Mouse (Mus musculus) embryonic facial prominence, embryonic 10.5 days (tissue): ENCODE data around the gene Tmsb15a. TPM values are rescaled to one million over a fixed set of nuclear protein-coding genes. Genes with fewer than 3 reads are reported as not detected.
"Not testable (repeated sequence)": the region's sequence is repeated elsewhere in the genome, so short reads cannot be mapped to it uniquely, and the experiment has no call there.

Experiments used
- DNase-seq: peaks from one replicate; pipeline ENCODE4 v3.0.0-alpha.2; 2017; ENCODE audit warnings: low spot score
- H3K27ac ChIP-seq: fragments of 300-500 bp; sonication (generic); replicated peaks from 2 replicates; pipeline ENCODE4 v1.5.1; 2016; ENCODE audit warnings: mild to moderate bottlenecking
- H3K27me3 ChIP-seq: fragments of 300-500 bp; sonication (generic); replicated peaks from 2 replicates; pipeline ENCODE4 v1.6.1; 2016; ENCODE audit warnings: low read depth, mild to moderate bottlenecking; ENCODE audit not compliant: poor library complexity, severe bottlenecking
- H3K36me3 ChIP-seq: fragments of 300-500 bp; sonication (generic); replicated peaks from 2 replicates; pipeline ENCODE4 v1.6.1; 2016; ENCODE audit warnings: mild to moderate bottlenecking, moderate library complexity
- H3K4me1 ChIP-seq: fragments of 300-500 bp; sonication (generic); 2 replicates; pipeline ENCODE4 v1.6.1; 2016
- H3K4me3 ChIP-seq: fragments of 300-500 bp; sonication (generic); 2 replicates; pipeline ENCODE4 v1.5.1; 2016; ENCODE audit warnings: mild to moderate bottlenecking, moderate library complexity
- H3K9me3 ChIP-seq: fragments of 300-500 bp; sonication (generic); 2 replicates; pipeline ENCODE4 v1.6.1; 2016; ENCODE audit warnings: mild to moderate bottlenecking
- WGBS: fragments of 180-500 bp; shearing (Covaris S2); methylation state at CpG from one replicate; pipeline ENCODE4 v1.1.7; 2016; 5-methylcytosine and 5-hydroxymethylcytosine counted together
- polyA plus RNA-seq: library from polyadenylated mRNA; unstranded; fragments of >200 nt; fragmentation: Nextera tagmentation; extraction: Ambion mirVana; gene quantifications from 2 replicates; pipeline ENCODE4 v1.2.1, GENCODE M21; 2016

Gene Tmsb15a
- polyA plus RNA-seq, result not detected in 2 replicates

DNA sequence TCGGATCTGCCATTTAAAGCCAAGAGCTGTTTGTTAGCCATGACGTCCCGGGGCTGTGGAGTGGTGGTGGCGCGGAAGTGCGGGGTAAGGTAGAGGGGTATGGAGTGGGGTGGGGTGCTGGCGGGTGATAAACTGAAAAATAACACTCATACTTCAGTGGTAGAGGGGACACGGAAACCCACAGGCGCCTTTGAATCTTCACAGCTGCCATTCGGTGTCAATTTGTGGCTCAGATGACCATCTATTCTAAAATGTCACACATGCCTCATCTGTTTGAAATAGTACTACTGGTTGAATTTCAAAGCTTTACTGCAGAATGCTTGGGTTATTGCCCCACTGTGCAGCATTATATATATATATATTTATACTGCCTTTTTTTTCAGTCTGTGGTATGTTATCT lies at the start of gene Tmsb15a:
TSS of gene Tmsb15a (minus strand) at position 101 of the 400 bp plus-strand sequence.
- no peak for DNase-seq

DNA sequence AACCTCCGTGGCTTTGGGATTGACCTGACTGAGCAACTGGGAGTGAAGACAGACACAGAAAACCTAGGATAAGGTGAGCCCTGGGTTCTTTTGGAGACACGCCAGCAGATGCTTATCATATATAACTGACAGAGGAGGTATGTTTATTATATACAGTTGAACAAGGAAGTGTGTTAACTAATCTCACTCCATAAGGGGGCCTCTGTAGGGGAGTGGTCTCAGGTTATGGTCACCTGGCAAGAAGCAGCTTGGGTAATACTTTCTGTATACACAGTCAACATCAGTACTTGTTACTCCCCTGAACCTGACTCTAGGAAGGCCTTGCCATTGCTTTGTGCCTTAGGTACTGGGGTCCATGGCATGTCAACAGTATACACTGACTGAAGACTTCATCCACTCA lies 43.5 kb upstream of the Tmsb15a start:
- no peak overlapping the region for H3K27ac ChIP-seq
- peaks cover 7% of the 10 kb centered on the region; the same call in 1 of the 2 replicates for H3K27me3 ChIP-seq
- H3K4me3 ChIP-seq, result no peak overlapping the region
- H3K4me1 ChIP-seq, result no peaks in the 10 kb centered on the region
- WGBS, result 84% methylated on average over 2 of the region's 2 CpGs
- H3K36me3 ChIP-seq, result peaks cover 4% of the 10 kb centered on the region; the same call in 1 of the 2 replicates
- H3K9me3 ChIP-seq, result no peaks in the 10 kb centered on the region
- no peak for DNase-seq

More for the DNA sequence above, at the start of gene Tmsb15a:
- 81% methylated on average over 10 of the region's 10 CpGs for WGBS
- H3K9me3 ChIP-seq, result no peaks in the 10 kb centered on the region
- H3K27me3 ChIP-seq, result peaks cover 69% of the 10 kb centered on the region
- no peaks in the 10 kb centered on the region for H3K36me3 ChIP-seq
- H3K27ac ChIP-seq, result no peak within 1 kb of the TSS
- H3K4me1 ChIP-seq, result no peaks in the 10 kb centered on the region
- H3K4me3 ChIP-seq, result no peak within 1 kb of the TSS

DNA sequence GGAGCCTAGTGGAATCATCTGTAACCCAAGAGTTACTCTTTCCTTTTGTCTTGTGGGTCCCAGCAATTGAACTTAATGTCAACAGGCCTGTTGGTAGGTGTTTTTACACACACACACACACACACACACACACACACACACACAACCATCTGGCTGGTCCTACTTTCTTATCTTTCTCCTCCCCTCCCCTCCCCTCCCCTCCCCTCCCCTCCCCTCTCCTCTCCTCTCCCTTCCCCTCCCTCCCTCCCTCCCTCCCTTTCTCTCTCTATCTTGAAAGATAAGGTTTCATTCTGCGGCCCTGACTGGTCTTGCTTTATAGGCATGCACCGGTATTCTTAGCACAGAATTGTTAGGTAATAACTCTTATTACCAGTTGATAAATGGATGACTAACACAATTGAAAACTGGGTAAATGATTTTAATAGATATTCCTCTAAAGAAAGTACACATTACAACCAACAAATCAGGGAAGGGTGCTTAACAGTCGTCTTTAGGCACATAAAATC lies 43.0 kb upstream of the Tmsb15a start:
- Histone ChIP-seq H3K9me3 (no peaks in the 10 kb centered on the region), H3K27ac (no peak overlapping the region), H3K4me3 (no peak overlapping the region), H3K36me3 (peaks cover 9% of the 10 kb centered on the region; the same call in 1 of the 2 replicates), H3K4me1 (no peaks in the 10 kb centered on the region), H3K27me3 (peaks cover 7% of the 10 kb centered on the region; the same call in 1 of the 2 replicates)
- no peak for DNase-seq
- 74% methylated on average over 3 of the region's 3 CpGs for WGBS

DNA sequence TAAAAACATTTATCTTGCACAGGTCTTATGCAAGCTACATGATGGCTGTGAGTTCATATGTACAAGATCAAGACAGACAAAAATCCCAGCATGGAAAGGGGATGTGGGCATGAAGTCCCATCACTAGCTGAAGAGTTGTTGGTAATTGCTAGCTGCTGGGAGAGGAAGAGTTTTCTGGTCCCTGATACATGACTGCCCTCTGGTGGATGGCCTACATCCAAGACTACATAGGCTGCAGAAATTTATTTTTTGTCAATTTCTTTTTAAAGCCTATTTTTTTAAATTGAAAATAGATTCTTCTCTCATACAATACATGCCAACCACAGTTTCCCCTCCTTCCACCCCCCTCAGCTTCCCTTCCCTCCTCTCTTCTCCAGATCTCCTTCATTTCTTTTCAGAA lies 36.6 kb upstream of the Tmsb15a start:
- Histone ChIP-seq H3K27me3 (peaks cover 15% of the 10 kb centered on the region; the same call in 1 of the 2 replicates), H3K36me3 (peaks cover 26% of the 10 kb centered on the region), H3K9me3 (no peaks in the 10 kb centered on the region), H3K4me1 (no peaks in the 10 kb centered on the region), H3K27ac (no peak overlapping the region), H3K4me3 (no peak overlapping the region)
- DNase-seq, result no peak

DNA sequence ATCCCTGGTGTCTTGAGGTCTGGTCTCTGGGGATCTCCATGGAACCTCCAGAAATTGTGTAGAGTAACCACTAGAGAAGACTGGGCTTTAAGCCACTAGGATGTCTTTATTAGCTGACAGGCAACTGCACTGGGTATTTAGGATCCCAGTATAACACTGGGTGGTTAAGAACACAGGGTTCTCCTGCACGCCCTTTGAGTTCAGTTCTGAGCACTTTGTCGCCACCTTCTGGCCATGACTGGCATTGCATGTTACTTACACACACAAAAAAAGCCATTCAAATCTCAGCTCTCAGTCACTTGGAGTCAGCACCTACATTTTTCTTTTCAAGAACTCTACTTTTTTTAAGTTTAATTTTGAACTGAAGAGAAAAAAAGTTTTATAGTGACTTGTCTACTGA lies 27.8 kb upstream of the Tmsb15a start:
- H3K36me3 ChIP-seq, result peaks cover 15% of the 10 kb centered on the region
- no peaks in the 10 kb centered on the region for H3K4me1 ChIP-seq
- no peaks in the 10 kb centered on the region for H3K27me3 ChIP-seq
- H3K9me3 ChIP-seq, result no peaks in the 10 kb centered on the region
- no peak overlapping the region for H3K4me3 ChIP-seq
- WGBS, result 5% methylated on average over 2 of the region's 2 CpGs
- H3K27ac ChIP-seq, result no peak overlapping the region
- peak; percentile 68 for DNase-seq

DNA sequence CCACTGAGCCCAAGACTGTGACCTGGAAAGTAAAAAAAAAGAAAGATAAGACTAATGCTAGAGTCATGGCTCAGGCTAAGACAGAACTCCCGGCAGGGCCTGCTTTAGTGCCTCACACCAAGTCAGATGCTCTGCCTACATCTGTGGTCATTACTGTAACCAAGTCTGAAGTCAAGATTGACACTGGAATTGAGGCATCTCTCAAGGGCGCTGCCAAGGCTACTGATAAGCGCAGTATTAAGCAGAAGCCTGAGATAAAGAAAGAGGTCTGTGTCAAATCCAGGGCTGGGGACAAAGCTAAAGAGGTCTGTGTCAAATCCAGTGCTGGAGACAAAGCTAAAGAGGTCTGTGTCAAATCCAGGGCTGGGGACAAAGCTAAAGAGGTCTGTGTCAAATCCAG lies 20.3 kb upstream of the Tmsb15a start:
- H3K27me3 ChIP-seq, result peaks cover 41% of the 10 kb centered on the region
- H3K4me3 ChIP-seq, result not testable (repeated sequence)

DNA sequence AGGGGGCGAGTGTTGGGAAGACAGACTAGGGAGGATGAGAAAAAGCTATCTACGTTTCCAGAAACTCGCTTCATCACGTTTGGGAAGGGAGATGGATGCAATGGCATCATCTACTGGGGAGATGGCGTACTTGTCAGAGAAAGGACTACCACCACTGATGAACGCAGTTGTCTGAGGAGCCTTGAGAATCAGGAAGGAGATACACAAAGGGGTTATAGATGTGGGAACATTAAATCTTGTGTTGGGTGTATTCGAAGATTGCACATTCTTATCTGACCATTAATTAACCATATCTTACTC lies 17.9 kb upstream of the Tmsb15a start:
- WGBS, result 24% methylated on average over 7 of the region's 7 CpGs
- Histone ChIP-seq H3K36me3 (peaks cover 19% of the 10 kb centered on the region), H3K27ac (peak overlapping the region; percentile 84), H3K4me1 (peaks cover 4% of the 10 kb centered on the region; the same call in 1 of the 2 replicates), H3K27me3 (peaks cover 49% of the 10 kb centered on the region), H3K9me3 (no peaks in the 10 kb centered on the region), H3K4me3 (peak overlapping the region; percentile 69)
- no peak for DNase-seq

More for the DNA sequence above, 20.3 kb upstream of the Tmsb15a start:
- peaks cover 19% of the 10 kb centered on the region for H3K36me3 ChIP-seq
- not testable (repeated sequence) for DNase-seq, H3K9me3 ChIP-seq, H3K4me1 ChIP-seq, H3K27ac ChIP-seq
- 91% methylated on average over 3 of the region's 3 CpGs for WGBS

DNA sequence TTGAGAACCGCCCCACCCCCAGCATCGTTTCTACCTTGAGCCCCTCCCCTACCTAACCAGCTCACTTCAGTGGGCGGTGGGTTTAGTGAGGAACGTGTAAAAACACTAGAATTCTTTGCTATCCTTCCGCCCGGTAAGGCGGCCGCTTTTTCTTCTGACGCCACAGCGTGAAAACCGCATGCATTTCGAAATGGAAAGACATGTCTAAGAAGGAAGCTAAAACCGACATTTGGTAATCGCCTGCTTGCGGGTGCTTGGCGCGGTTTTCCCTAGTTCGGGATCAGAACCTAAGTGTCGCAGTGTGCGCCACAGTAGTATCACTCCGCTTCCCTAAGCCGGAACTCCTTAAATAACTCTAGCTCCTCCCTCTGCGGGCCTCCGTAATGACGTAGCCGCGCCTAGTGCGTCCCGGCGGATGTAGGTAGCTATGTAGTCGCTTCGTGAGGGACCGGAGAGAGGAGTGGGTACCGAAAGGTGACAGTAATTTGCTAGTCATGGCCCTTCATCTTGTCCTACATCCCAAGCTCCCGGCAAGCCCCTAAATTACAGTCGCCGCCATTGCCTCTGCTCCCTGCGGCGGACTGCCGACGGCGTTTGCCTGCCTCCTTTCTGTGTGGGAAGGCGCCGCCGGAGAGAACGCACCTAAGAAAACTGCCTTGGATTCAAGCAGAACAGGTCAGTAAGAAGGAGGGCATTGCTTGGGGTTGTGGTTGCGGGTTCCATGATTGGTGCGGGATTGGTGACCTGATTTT lies 17.4 kb upstream of the Tmsb15a start, which contains the start of the genes Armcx5 and Gprasp1:
TSS of gene Armcx5 (plus strand) at position 430 of the 752 bp plus-strand sequence.
TSS of gene Gprasp1 (plus strand) at position 430 of the 752 bp plus-strand sequence.
- Histone ChIP-seq H3K9me3 (no peaks in the 10 kb centered on the region), H3K4me3 (peak within 1 kb of the TSS; percentile 69), H3K36me3 (peaks cover 19% of the 10 kb centered on the region), H3K27me3 (peaks cover 51% of the 10 kb centered on the region), H3K4me1 (peaks cover 4% of the 10 kb centered on the region; the same call in 1 of the 2 replicates), H3K27ac (peak within 1 kb of the TSS; percentile 84)
- peak; percentile 84 for DNase-seq
- 19% methylated on average over 48 of the region's 48 CpGs for WGBS

DNA sequence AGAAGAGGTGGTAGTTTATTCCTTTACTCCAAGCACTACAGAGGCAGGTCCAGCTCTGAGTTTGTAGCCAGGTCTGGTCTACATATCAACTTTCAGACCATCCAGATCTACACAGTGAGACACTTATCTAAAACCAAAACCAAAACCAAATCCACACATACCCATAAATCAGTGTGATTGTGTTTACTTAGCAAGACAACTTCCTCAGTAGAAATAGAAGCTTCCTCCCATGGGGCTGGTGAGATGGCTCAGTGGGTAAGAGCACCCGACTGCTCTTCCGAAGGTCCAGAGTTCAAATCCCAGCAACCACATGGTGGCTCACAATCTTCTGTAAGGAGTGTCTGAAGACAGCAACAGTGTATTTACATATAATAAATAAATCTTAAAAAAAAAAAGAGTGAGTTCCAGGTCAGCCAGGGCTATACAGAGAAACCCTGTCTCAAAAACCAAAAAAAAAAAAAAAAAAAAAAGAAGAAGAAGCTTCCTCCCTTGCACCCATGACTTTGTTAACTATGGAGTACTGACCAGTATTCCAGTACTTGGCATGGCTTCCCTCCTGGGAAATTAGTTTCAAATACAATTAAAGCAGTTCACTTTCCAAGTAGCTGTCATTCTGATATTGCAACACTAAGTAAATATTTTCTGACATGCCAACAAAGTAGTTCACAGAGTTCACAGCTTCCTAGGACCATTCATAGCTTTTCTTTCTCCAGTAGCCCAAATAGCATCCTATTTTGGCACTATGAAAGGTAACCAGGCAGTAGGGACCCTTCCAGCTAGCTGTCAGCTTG lies 13.9 kb upstream of the Tmsb15a start:
- Histone ChIP-seq H3K27me3 (peaks cover 49% of the 10 kb centered on the region), H3K9me3 (no peaks in the 10 kb centered on the region), H3K4me3 (no peak overlapping the region), H3K27ac (no peak overlapping the region), H3K4me1 (peaks cover 4% of the 10 kb centered on the region; the same call in 1 of the 2 replicates), H3K36me3 (no peaks in the 10 kb centered on the region)
- WGBS, result 93% methylated on average over 2 of the region's 2 CpGs
- DNase-seq, result no peak

DNA sequence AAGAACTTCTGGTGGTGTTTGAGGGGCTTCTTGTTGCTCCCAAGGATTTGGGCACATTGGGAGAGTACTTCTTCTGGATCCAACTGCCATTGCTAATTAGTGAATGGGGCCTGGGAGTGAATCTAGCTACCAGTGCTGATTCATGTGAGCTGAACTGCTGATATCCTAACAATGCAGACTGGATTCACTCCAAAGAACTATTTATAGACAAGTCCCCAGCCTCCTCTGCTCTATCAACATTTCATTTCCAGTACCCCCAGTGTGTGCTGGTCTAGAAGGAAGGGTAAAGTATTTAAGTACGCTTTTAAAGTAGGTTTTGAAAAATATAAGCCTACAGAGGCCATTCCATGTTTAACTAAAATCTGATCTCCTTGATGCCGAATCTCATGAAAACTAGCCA lies 12.2 kb downstream of the Tmsb15a start:
- Histone ChIP-seq H3K36me3 (no peaks in the 10 kb centered on the region), H3K4me3 (no peak overlapping the region), H3K4me1 (no peaks in the 10 kb centered on the region), H3K27me3 (peaks cover 34% of the 10 kb centered on the region; the same call in 1 of the 2 replicates), H3K9me3 (no peaks in the 10 kb centered on the region), H3K27ac (no peak overlapping the region)
- 82% methylated on average over 2 of the region's 2 CpGs for WGBS
- DNase-seq, result no peak

DNA sequence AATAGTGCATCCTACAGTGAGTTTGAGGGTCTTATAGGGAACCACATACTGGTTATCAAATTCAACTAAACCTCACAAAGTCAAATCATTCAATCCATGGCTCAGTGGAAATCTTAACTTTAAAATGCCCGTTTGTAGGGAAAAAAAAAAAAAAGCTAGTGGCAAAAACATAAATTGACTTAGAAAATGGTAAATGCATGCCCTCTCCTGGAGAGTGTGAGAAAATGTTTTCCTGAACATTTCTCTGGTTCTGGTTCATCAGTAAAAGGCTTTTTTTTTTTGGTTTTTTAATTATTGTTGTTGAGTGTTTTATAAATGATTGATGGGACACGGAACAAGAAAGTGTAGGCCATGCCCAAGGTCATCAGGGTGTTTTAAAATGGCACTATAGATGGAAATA lies 20.7 kb downstream of the Tmsb15a start:
- Histone ChIP-seq H3K27ac (no peak overlapping the region), H3K36me3 (no peaks in the 10 kb centered on the region), H3K4me3 (no peak overlapping the region), H3K27me3 (peaks cover 12% of the 10 kb centered on the region), H3K9me3 (no peaks in the 10 kb centered on the region), H3K4me1 (no peaks in the 10 kb centered on the region)
- WGBS, result 57% methylated on average over 2 of the region's 2 CpGs
- DNase-seq, result no peak

DNA sequence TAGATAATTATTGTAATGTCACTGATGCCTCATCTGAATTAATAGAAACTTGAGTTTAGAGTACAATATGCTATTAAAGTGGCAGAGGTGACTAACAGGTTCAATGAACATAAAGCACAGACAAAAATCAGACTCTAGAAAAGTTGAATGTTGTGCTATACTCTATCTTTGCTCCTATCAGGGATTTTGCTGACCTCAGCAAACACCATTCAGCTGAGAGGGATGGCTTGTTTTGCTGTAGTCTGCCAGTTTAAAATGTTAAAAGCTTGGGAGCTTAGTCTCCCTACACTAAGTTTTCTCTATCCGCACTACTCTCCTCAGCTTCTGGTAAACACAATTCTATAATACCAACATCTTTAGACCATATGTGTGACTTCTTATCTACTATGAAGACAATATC lies 21.9 kb downstream of the Tmsb15a start:
- WGBS, result 93% methylated on average over 1 of the region's 1 CpGs
- no peaks in the 10 kb centered on the region for H3K36me3 ChIP-seq
- no peaks in the 10 kb centered on the region for H3K9me3 ChIP-seq
- no peak for DNase-seq
- no peak overlapping the region for H3K4me3 ChIP-seq
- peaks cover 12% of the 10 kb centered on the region for H3K27me3 ChIP-seq
- H3K27ac ChIP-seq, result no peak overlapping the region
- no peaks in the 10 kb centered on the region for H3K4me1 ChIP-seq
